Mouse (Mus musculus): ENCODE results near the gene Inf2. TPM values are rescaled to one million over a fixed set of nuclear protein-coding genes. Genes with fewer than 3 reads are reported as not detected.

Inf2 gene
- total and polyA plus RNA-seq, 3 experiments, result 13.9 to 131 (median 36.6) TPM

- no peaks in the 10 kb centered on the region; the same call in 1 of the 2 replicates for H3K79me2 ChIP-seq (replicated peaks; ENCODE audit: control insufficient read depth, extremely low read depth, insufficient read depth, poor library complexity, severe bottlenecking)
- in situ Hi-C loops (cut with MboI; ENCODE audit: low pct_ligation_motif_present, low pct_unique_long_range_greater_than_20kb, low sequenced_read_pairs) (no loop called here), dilution Hi-C loops (cut with MboI; ENCODE audit: extremely low pct_ligation_motif_present, extremely low pct_unique_long_range_greater_than_20kb, low sequenced_read_pairs) (no loop called here)
Observed at GRCm38 (mm10) chr12:112664656-112665055, 76.1 kb downstream of the Inf2 start.

More at GRCm38 (mm10) chr12:112664656-112665055, 76.1 kb downstream of the Inf2 start:
- no peaks in the 10 kb centered on the region for H3K27me3 ChIP-seq (replicated peaks)
- no peak for DNase-seq (ENCODE audit: extremely low read depth)
- H3K36me3 ChIP-seq (replicated peaks in 1 of 2; ENCODE audit: control insufficient read depth in 1 of 2, insufficient read depth in 1 of 2, low read length in 1 of 2), result peaks cover 80 to 99% of the 10 kb centered on the region in 2 experiments
- no peak overlapping the region for H3K9ac ChIP-seq (ENCODE audit: insufficient read depth, low read depth)
- no peak overlapping the region for H3K27ac ChIP-seq (ENCODE audit: insufficient read depth, low read depth)
- TF ChIP-seq MAX (IDR thresholded peaks at IDR 0.05; ENCODE audit: low read length) (no peak), IRF4 (IDR thresholded peaks at IDR 0.05; ENCODE audit: low read depth, low read length) (no peak), USF2 (conservative IDR thresholded peaks at IDR 0.05; ENCODE audit: low read depth, low read length) (no peak), TBP (conservative IDR thresholded peaks at IDR 0.05; ENCODE audit: low read depth, low read length) (no peak), POLR2A (IDR thresholded peaks at IDR 0.05; ENCODE audit: low read depth, low read length) (no peak), MYC (IDR thresholded peaks at IDR 0.05; ENCODE audit: low read depth, low read length) (no peak), MEF2A (IDR thresholded peaks at IDR 0.05; ENCODE audit: borderline replicate concordance, low read depth, low read length) (no peak), POLR2AphosphoS2 (IDR thresholded peaks at IDR 0.05; ENCODE audit: low read depth, low read length) (no peak), HCFC1 (IDR thresholded peaks at IDR 0.05; ENCODE audit: low read depth, low read length) (no peak), RAD21 (IDR thresholded peaks at IDR 0.05; ENCODE audit: low read depth, low read length) (no peak), ETS1 (conservative IDR thresholded peaks at IDR 0.05; ENCODE audit: low read depth, low read length) (no peak), PAX5 (IDR thresholded peaks at IDR 0.05; ENCODE audit: low read length) (no peak), RCOR1 (conservative IDR thresholded peaks at IDR 0.05; ENCODE audit: low read depth, low read length) (no peak), TCF12 (IDR thresholded peaks at IDR 0.05; ENCODE audit: low read depth, low read length) (no peak), CTCF (conservative IDR thresholded peaks at IDR 0.05 in 1 of 2, IDR thresholded peaks at IDR 0.05 in 1 of 2; ENCODE audit: low read depth in 2 of 2, low read length in 2 of 2) (no peak), NELFE (IDR thresholded peaks at IDR 0.05; ENCODE audit: low read depth, low read length) (no peak)
- H3K4me3 ChIP-seq (replicated peaks in 1 of 3; ENCODE audit: low read depth in 2 of 3, low read length in 2 of 3, poor library complexity in 1 of 3), result no peak overlapping the region
- H3K4me1 ChIP-seq (ENCODE audit: control insufficient read depth in 1 of 2, insufficient read depth in 2 of 2), result peaks cover 0 to 33% of the 10 kb centered on the region in 2 experiments; a peak in 2 of 4 replicates
- no peaks in the 10 kb centered on the region for H3K9me3 ChIP-seq (replicated peaks; ENCODE audit: low read length)
- no peak overlapping the region for H3K4me2 ChIP-seq (ENCODE audit: insufficient read depth, low read depth, poor library complexity, severe bottlenecking)

Other genes starting within 250 kb of the Inf2 start
- gene A530016L24Rik, start 99.3 kb upstream of the Inf2 start, total RNA-seq (2012; rRNA removed), result not detected in 2 replicates
- gene A530016L24Rik, start 99.3 kb upstream of the Inf2 start, total RNA-seq (2014; rRNA removed), result not detected in 2 replicates
- gene A530016L24Rik, start 99.3 kb upstream of the Inf2 start, polyA plus RNA-seq (2012; ENCODE audit: insufficient read length, low read depth), result not detected in 2 replicates
- gene Tmem179, start 72.0 kb upstream of the Inf2 start, total RNA-seq (2012; rRNA removed), result not detected in 2 replicates
- gene Tmem179, start 72.0 kb upstream of the Inf2 start, total RNA-seq (2014; rRNA removed), result not detected in 2 replicates
- not detected in 2 replicates for gene Tmem179, start 72.0 kb upstream of the Inf2 start, polyA plus RNA-seq (2012; ENCODE audit: insufficient read length, low read depth)
- 9.4 and 10.7 TPM in 2 replicates for gene Adssl1, start 31.3 kb downstream of the Inf2 start, total RNA-seq (2012; rRNA removed)
- gene Adssl1, start 31.3 kb downstream of the Inf2 start, total RNA-seq (2014; rRNA removed), result 10.2 and 11.8 TPM in 2 replicates
- 29.4 and 37.1 TPM in 2 replicates for gene Adssl1, start 31.3 kb downstream of the Inf2 start, polyA plus RNA-seq (2012; ENCODE audit: insufficient read length, low read depth)
- gene Siva1, start 55.9 kb downstream of the Inf2 start, total RNA-seq (2012; rRNA removed), result 137 and 149 TPM in 2 replicates
- gene Siva1, start 55.9 kb downstream of the Inf2 start, total RNA-seq (2014; rRNA removed), result 78.1 and 81.9 TPM in 2 replicates
- gene Siva1, start 55.9 kb downstream of the Inf2 start, polyA plus RNA-seq (2012; ENCODE audit: insufficient read length, low read depth), result 135 and 158 TPM in 2 replicates
- gene Akt1, start 86.1 kb downstream of the Inf2 start, total RNA-seq (2012; rRNA removed), result 66.6 and 79.9 TPM in 2 replicates
- 69.8 and 74.4 TPM in 2 replicates for gene Akt1, start 86.1 kb downstream of the Inf2 start, total RNA-seq (2014; rRNA removed)
- gene Akt1, start 86.1 kb downstream of the Inf2 start, polyA plus RNA-seq (2012; ENCODE audit: insufficient read length, low read depth), result 144 and 178 TPM in 2 replicates
- gene Zbtb42, start 90.0 kb downstream of the Inf2 start, total RNA-seq (2012; rRNA removed), result 0.30 and 0.63 TPM in 2 replicates
- not detected in 2 replicates for gene Zbtb42, start 90.0 kb downstream of the Inf2 start, total RNA-seq (2014; rRNA removed)
- gene Zbtb42, start 90.0 kb downstream of the Inf2 start, polyA plus RNA-seq (2012; ENCODE audit: insufficient read length, low read depth), result 0.08 and 0.11 TPM in 2 replicates
- 30.6 and 39.1 TPM in 2 replicates for gene Cep170b, start 131.7 kb downstream of the Inf2 start, total RNA-seq (2012; rRNA removed)
- 44.4 and 48.1 TPM in 2 replicates for gene Cep170b, start 131.7 kb downstream of the Inf2 start, total RNA-seq (2014; rRNA removed)
- 44.4 and 63.1 TPM in 2 replicates for gene Cep170b, start 131.7 kb downstream of the Inf2 start, polyA plus RNA-seq (2012; ENCODE audit: insufficient read length, low read depth)
- 149 and 155 TPM in 2 replicates for gene Pld4, start 171.9 kb downstream of the Inf2 start, total RNA-seq (2012; rRNA removed)
- gene Pld4, start 171.9 kb downstream of the Inf2 start, total RNA-seq (2014; rRNA removed), result 112 and 117 TPM in 2 replicates
- 196 and 226 TPM in 2 replicates for gene Pld4, start 171.9 kb downstream of the Inf2 start, polyA plus RNA-seq (2012; ENCODE audit: insufficient read length, low read depth)
- gene Ahnak2, start 213.9 kb downstream of the Inf2 start, total RNA-seq (2012; rRNA removed), result 16.2 and 27.7 TPM in 2 replicates
- 2.0 and 3.1 TPM in 2 replicates for gene Ahnak2, start 213.9 kb downstream of the Inf2 start, total RNA-seq (2014; rRNA removed)
- 14.4 and 14.6 TPM in 2 replicates for gene Ahnak2, start 213.9 kb downstream of the Inf2 start, polyA plus RNA-seq (2012; ENCODE audit: insufficient read length, low read depth)
- gene Clba1, start 220.2 kb downstream of the Inf2 start, total RNA-seq (2012; rRNA removed), result 3.1 and 3.5 TPM in 2 replicates
- 2.5 TPM in 2 replicates for gene Clba1, start 220.2 kb downstream of the Inf2 start, total RNA-seq (2014; rRNA removed)
- gene Clba1, start 220.2 kb downstream of the Inf2 start, polyA plus RNA-seq (2012; ENCODE audit: insufficient read length, low read depth), result 3.0 and 3.5 TPM in 2 replicates
- gene Cdca4, start 240.6 kb downstream of the Inf2 start, total RNA-seq (2012; rRNA removed), result 78.0 and 90.6 TPM in 2 replicates
- 111 and 128 TPM in 2 replicates for gene Cdca4, start 240.6 kb downstream of the Inf2 start, total RNA-seq (2014; rRNA removed)
- gene Cdca4, start 240.6 kb downstream of the Inf2 start, polyA plus RNA-seq (2012; ENCODE audit: insufficient read length, low read depth), result 68.3 and 78.0 TPM in 2 replicates

All from CH12.LX (cell line).